Mouse (Mus musculus) cerebellum, postnatal 36 days (tissue): ENCODE data around the gene Cer1.

ENCODE experiments used
- DNase-seq, 2 experiments: peaks; one replicate each; pipeline ENCODE4 v3.0.0; 2021 to 2022; ENCODE audit warnings: mixed read lengths in 2 of 2

Cer1 gene

DNA sequence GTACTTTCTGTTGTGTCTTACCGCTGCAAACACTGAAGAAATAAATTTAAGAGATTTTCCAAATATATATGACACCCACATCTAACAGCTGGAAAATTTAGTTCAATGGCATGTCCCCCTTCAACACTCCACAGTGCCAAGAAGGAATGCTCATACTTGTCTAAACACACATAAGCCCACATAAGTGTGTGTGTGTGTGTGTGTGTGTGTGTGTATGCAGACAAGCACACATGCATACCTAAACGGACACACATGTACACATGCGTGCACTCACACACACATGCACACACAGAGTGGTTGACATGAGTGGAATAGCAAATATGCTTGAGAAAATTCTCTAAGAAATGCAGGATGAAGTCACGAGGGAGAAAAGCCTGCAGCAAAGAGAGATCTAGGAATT is 12.4 kb downstream of the Cer1 start:
- DNase-seq: no peak

DNA sequence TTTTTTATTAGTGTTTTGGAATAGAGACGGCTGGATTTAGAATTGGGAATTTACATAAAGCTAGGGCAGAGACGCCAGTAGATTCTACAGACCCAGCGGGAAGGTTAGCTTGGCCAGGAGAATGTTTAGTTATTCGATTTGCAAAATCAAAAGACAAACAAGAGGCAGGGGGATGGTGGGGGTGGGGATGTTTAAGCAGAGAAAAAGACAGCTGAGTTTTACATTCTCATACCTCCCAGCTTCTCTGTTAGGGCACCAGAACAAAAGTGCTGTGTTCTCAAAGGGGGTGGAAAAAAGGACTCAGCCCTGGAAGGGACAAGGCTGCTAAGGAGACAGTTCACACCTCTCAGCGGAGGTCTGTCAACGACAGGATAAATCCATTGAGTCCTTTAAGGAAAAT is 12.8 kb downstream of the Cer1 start:
- DNase-seq: no peak

- no peak for DNase-seq
Observed at GRCm38 (mm10) chr4:82870931-82871330, 14.0 kb downstream of the Cer1 start.

- no peak for DNase-seq
Observed at GRCm38 (mm10) chr4:82867731-82868445, 17.1 kb downstream of the Cer1 start.

DNA sequence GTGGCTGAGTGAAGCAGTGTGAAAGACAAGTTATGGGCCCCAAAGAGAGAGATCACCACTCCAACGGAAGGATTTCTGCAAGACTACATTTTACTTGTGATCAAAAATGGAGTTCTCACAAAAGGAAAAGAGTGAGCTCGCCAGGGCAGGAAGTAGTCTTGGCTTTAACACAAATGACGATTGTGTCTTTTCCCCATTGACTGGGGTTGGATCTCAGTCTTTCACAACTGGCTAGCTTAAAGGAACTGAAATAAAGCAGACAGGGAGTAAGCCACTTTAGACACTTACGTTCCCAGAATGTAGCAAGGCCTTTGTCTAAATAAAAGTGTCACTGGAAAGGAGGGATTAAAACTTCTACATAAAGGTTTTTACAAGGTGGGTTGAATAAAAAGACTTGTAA is 17.8 kb downstream of the Cer1 start:
- no peak for DNase-seq

GRCm38 (mm10) chr4:82864974-82865699 is 19.8 kb downstream of the Cer1 start:
- DNase-seq: no peak

GRCm38 (mm10) chr4:82863316-82863715 is 21.6 kb downstream of the Cer1 start:
- peak in 1 of 2 experiments; percentile 23 for DNase-seq

GRCm38 (mm10) chr4:82861451-82861850 is 23.5 kb downstream of the Cer1 start:
- no peak for DNase-seq

DNA sequence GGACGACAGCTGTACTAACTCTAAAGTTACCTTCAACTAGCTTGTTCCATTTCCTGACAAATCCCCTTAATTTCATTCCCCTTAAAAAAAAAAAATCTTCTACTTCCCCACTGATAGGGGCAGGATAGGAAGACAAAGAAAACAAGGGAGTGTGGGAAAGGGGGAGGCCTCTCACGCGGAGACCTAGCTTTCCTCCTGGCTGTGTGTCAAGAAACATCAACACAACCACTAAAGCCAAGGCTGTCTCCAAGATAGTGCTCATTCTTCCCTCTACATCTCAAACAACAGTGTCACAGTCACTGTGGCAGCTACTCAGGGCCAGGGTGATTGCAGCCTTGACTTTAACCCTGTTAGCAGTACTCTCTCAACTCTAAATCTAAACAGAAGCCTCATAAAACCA is 24.4 kb downstream of the Cer1 start:
- no peak for DNase-seq

DNA sequence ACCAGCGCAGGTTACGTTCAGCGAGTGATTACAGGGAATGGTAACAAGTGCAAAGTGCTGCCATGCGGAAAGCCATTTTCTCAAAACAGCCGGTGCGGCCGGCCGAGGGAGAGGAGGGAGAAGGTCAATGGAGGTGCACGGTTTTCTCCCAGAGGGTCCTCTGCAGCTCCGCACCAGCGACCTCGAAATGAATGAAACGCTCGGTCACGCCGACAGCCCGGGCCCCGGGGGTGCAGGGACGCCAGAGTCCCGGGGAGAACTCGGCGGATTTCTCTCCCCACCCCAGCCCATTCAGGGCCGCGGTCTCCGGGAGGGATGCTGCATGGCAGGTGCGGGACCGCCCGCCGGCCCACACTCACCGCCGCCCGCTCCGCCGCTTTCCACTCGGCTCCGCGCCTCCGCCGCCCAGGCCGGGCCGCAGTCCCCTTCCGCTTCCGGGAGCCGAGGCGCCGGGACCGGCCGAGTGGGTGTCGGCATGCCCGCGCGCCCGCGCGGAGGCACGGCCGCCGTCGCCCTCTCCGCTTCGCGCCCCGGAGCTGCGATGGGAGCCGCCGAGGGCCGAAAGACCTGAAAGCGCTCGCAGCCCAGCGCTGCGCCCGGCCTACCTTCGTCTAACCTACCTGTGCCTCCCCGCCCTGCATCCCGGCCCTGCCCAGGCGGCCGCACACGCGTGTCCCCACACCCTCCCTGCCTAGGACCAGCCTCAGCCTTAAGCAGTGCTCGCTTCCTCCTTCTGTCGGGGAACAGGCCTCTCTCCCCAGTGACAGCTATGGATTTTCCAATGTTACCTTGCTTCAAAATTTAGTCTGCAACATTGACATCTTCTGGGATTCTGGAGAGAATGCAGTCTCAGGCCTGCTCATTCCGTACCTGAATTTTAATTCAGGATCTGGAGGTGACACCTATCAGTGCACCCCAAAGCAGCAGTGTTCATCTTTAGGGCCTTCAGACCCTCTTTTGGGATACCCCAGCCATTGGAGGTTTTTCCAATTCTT is 25.5 kb downstream of the Cer1 start, which contains the start of gene Zdhhc21:
Gene Zdhhc21 (minus strand): TSS at position 828 of the 995 bp plus-strand sequence.
- peak; percentile 90 for DNase-seq

- no peak for DNase-seq
Observed at GRCm38 (mm10) chr4:82858431-82859010, 26.4 kb downstream of the Cer1 start.

DNA sequence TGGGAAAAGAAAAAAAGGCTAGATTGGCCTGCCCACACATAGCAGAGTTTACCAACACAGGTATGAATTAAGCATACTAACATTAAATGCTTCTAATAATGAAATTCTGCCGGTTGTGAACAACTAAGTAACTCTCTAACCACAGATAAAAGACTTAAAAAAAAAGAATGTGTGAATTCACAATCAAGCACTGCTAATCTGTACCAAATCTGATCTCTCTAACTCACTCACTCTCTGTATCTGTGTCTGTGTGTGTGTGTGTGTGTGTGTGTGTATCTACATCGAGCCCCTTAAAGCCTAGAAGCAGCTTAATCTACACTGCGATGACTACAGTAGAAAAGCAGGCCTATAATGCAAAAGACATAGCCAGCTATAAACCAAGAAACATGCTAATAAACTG is 28.0 kb downstream of the Cer1 start:
- DNase-seq: no peak

- DNase-seq: no peak
Observed at GRCm38 (mm10) chr4:82853809-82854208, 31.1 kb downstream of the Cer1 start.

GRCm38 (mm10) chr4:82848552-82849234 is 36.3 kb downstream of the Cer1 start:
- DNase-seq: no peak

- DNase-seq: no peak
Observed at GRCm38 (mm10) chr4:82837526-82838240, 47.3 kb downstream of the Cer1 start.
